Mouse (Mus musculus) limb, embryonic 11.5 days (tissue): Measurements from ENCODE around the gene Pea15a. TPM values are rescaled to one million over a fixed set of nuclear protein-coding genes. Genes with fewer than 3 reads are reported as not detected.
A peak's percentile ranks its signal among the peaks of the same experiment; 100 is the strongest.

Experiments used
- ATAC-seq: fragments of 200-750 bp; cut with Nextera tagmentation; 2 replicates; pipeline ENCODE4 v1.8.0; 2017; ENCODE audit warnings: low read depth; ENCODE audit not compliant: insufficient number of reproducible peaks, low FRiP score, low TSS enrichment
- DNase-seq: peaks from one replicate; pipeline ENCODE4 v3.0.0-alpha.2; 2015; ENCODE audit warnings: low spot score
- H3K27ac ChIP-seq: fragments of 300-500 bp; sonication (generic); replicated peaks from 2 replicates; pipeline ENCODE4 v1.5.1; 2014; ENCODE audit warnings: low read depth, mild to moderate bottlenecking, low read length
- H3K27me3 ChIP-seq: fragments of 300-500 bp; sonication (generic); 2 replicates; pipeline ENCODE4 v1.6.1; 2014; ENCODE audit warnings: mild to moderate bottlenecking, low read length, mixed read lengths; ENCODE audit not compliant: control insufficient read depth, insufficient read depth
- H3K36me3 ChIP-seq: fragments of 300-500 bp; sonication (generic); 2 replicates; pipeline ENCODE4 v1.6.1; 2014; ENCODE audit warnings: mild to moderate bottlenecking, low read length, moderate library complexity, mixed read lengths; ENCODE audit not compliant: control insufficient read depth, insufficient read depth
- H3K4me1 ChIP-seq: fragments of 300-500 bp; sonication (generic); 2 replicates; pipeline ENCODE4 v1.6.1; 2014; ENCODE audit warnings: low read length, mixed read lengths; ENCODE audit not compliant: control insufficient read depth, insufficient read depth
- H3K4me2 ChIP-seq: fragments of 300-500 bp; sonication (generic); 2 replicates; pipeline ENCODE4 v1.6.1; 2014; ENCODE audit warnings: low read depth, mild to moderate bottlenecking, moderate library complexity; ENCODE audit not compliant: severe bottlenecking
- H3K4me3 ChIP-seq: fragments of 300-500 bp; sonication (generic); 2 replicates; pipeline ENCODE4 v1.5.1; 2014; ENCODE audit warnings: low read depth, low read length
- H3K9ac ChIP-seq: fragments of 300-500 bp; sonication (generic); 2 replicates; pipeline ENCODE4 v1.6.1; 2014; ENCODE audit warnings: mild to moderate bottlenecking, low read length
- H3K9me3 ChIP-seq: fragments of 300-500 bp; sonication (generic); 2 replicates; pipeline ENCODE4 v1.6.1; 2016; ENCODE audit warnings: low read length; ENCODE audit not compliant: control insufficient read depth
- WGBS: fragments of 180-500 bp; shearing (Covaris S2); extraction: QIAGEN DNeasy Blood & Tissue Kit; methylation state at CpG from one replicate; pipeline ENCODE4 v1.1.7; 2014; 5-methylcytosine and 5-hydroxymethylcytosine counted together
- polyA plus RNA-seq: library from polyadenylated mRNA; unstranded; fragments of >200 nt; fragmentation: Nextera tagmentation; extraction: Ambion mirVana; gene quantifications from 2 replicates; pipeline ENCODE4 v1.2.1, GENCODE M21; 2014

Pea15a gene
- polyA plus RNA-seq, 1 experiment from 2014 or later: 82.3 TPM

DNA sequence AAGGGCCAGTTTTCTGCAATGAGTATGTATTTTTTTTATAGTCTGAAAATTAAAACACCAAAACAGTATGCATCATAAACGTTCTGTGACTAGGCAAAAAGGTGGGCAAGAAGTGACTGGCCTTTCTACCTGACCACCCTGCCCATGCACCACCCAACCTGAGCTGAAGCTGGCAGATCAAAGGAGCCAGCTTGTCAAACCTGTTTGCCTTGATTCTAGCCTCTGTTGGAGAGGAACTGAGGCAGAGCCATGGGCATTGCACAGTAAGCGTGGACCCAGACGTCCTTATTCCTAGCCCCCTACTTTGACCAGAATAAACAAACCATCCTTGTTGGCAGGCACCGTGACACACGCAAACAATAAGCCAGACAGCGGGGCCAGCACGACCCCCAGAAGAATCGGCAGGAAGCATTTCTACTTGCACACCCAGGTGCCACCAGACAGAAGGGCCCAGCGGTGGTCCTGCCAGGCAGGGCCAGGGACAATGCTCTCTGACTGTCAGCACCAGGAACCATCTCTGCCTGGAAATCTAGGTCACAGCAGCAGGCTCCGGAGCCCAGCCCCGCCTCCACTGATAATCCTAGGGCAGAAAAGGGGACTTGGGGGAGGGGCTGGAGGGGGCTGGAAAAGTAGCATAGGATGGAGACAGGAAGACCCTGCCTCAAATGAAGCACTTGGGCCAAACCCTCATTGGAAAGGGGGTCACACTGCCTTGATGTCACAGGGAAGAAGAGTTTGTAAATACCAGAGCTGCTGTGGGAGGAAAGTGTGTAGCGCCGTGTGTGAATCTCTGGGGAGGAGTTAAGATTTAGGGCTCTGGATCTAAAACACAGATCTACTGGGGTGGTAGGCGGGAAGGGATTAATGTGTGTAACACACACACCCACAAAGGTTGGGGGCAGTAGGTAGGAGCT, 4.4 kb downstream of the Pea15a start:
- no peak for DNase-seq
- 32% methylated on average over 14 of the region's 14 CpGs for WGBS
- H3K4me3 ChIP-seq: no peak overlapping the region
- no peaks in the 10 kb centered on the region for H3K27me3 ChIP-seq
- no peak for ATAC-seq
- peak overlapping the region; percentile 86; the same call in 1 of the 2 replicates for H3K27ac ChIP-seq
- H3K9ac ChIP-seq: no peak overlapping the region
- no peaks in the 10 kb centered on the region for H3K9me3 ChIP-seq
- H3K4me1 ChIP-seq: peaks cover 48% of the 10 kb centered on the region
- peaks cover 13% of the 10 kb centered on the region; the same call in 1 of the 2 replicates for H3K36me3 ChIP-seq
- no peak overlapping the region for H3K4me2 ChIP-seq

DNA sequence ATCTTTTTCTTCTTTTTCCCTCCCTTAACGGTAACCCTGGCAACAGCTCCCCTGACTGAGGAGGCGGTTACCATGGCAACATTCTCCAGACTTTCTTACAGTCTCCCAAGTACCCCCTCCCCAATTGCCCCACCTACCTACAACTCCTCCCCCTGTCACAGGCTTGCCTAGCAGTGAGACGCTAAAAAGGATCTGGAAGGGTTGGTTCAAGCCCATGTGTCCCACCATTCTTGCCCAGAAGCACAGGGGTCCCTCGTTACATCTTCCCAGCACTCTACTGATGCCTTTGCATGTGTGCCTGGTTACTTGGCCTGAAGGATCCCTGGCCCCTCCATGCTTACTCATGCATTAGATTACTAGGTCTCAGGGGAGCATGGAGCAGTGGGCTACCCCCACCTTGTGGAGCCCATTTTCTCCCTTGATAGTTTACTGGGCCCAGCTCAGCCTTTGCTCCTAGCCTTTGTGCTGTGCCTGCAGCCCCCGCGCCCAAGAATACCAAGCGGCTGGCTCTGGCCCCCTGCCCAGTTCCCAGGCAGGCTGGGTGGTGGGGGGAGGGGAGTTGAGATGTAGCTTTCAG, 5.6 kb downstream of the Pea15a start:
- Histone ChIP-seq H3K4me2 (no peak overlapping the region), H3K27me3 (no peaks in the 10 kb centered on the region), H3K9ac (no peak overlapping the region), H3K4me1 (peaks cover 44% of the 10 kb centered on the region), H3K4me3 (no peak overlapping the region), H3K9me3 (no peaks in the 10 kb centered on the region), H3K36me3 (peaks cover 17% of the 10 kb centered on the region), H3K27ac (no peak overlapping the region)
- ATAC-seq (no peak), DNase-seq (no peak)
- WGBS: 55% methylated on average over 7 of the region's 7 CpGs

DNA sequence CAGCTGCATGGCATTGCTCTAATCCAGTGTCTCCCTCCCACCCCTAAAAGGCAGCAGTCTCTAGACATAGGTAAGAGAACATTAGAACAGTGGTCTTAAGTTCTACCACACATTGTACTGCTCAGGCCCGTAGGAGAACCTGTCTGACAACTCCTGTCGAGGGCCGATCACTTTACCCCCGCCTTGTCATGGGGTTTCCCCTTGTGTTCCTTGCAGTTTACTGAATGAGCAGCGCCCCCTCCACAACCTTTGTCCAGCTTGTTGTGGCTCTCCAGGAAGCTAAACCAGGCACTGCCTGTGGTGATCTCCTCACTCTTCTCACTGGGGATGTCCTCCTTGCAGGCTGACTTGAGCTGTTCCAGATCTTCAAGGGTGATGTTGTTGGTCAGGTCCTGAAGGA, 6.4 kb downstream of the Pea15a start:
- H3K9ac ChIP-seq: no peak overlapping the region
- peaks cover 37% of the 10 kb centered on the region for H3K4me1 ChIP-seq
- H3K4me2 ChIP-seq: no peak overlapping the region; the same call in 1 of the 2 replicates
- WGBS: 80% methylated on average over 5 of the region's 5 CpGs
- H3K36me3 ChIP-seq: peaks cover 18% of the 10 kb centered on the region
- no peak overlapping the region for H3K4me3 ChIP-seq
- no peak overlapping the region for H3K27ac ChIP-seq
- no peaks in the 10 kb centered on the region for H3K27me3 ChIP-seq
- ATAC-seq: no peak
- no peaks in the 10 kb centered on the region for H3K9me3 ChIP-seq
- no peak for DNase-seq

DNA sequence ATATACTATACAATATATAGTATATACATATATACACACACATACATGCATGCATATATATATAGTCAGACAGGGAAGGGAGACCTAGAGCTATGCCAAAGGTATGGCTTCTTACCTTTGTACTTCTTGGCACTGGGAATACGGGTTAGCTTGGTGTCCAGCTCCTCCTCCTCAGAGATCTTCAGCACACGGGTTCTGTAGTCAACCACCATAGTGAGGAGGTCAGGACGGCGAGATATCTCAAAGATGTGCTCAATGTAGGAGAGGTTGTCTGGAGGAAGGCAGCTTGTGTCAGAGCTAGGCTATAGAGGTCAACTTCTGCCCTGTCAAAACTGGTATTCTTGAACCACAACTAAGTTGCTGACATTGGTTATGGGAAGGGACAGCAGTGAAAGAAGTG, 7.6 kb downstream of the Pea15a start:
- DNase-seq: no peak
- no peak for ATAC-seq
- Histone ChIP-seq H3K36me3 (peaks cover 24% of the 10 kb centered on the region), H3K27ac (no peak overlapping the region), H3K4me3 (no peak overlapping the region), H3K27me3 (no peaks in the 10 kb centered on the region), H3K4me2 (no peak overlapping the region), H3K9ac (no peak overlapping the region), H3K9me3 (no peaks in the 10 kb centered on the region), H3K4me1 (peaks cover 29% of the 10 kb centered on the region)
- 92% methylated on average over 4 of the region's 4 CpGs for WGBS

DNA sequence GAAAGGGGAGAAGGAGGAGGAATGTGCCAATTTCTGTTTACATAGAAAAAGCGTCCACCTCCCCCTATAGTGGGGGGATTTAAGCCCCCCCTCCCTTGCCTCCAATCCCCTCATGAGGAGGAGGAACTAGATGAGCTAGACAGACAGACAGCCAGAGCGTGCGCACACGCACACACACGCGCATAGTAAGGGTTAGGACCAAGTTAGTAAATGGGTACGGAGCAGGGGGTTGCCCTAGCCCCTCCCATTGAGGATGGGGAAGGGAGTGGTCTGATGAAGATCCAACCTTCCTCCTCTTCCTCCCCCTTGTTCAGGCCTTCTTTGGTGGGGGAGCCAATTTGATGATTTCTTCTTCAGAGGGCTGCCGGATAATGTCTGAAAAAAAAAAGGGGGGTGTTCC, 8.3 kb downstream of the Pea15a start:
- Histone ChIP-seq H3K36me3 (peaks cover 29% of the 10 kb centered on the region), H3K4me3 (no peak overlapping the region), H3K27me3 (no peaks in the 10 kb centered on the region), H3K27ac (no peak overlapping the region), H3K9ac (no peak overlapping the region), H3K9me3 (no peaks in the 10 kb centered on the region), H3K4me1 (peaks cover 22% of the 10 kb centered on the region), H3K4me2 (no peak overlapping the region)
- ATAC-seq (no peak), DNase-seq (no peak)
- WGBS: 97% methylated on average over 8 of the region's 8 CpGs

DNA sequence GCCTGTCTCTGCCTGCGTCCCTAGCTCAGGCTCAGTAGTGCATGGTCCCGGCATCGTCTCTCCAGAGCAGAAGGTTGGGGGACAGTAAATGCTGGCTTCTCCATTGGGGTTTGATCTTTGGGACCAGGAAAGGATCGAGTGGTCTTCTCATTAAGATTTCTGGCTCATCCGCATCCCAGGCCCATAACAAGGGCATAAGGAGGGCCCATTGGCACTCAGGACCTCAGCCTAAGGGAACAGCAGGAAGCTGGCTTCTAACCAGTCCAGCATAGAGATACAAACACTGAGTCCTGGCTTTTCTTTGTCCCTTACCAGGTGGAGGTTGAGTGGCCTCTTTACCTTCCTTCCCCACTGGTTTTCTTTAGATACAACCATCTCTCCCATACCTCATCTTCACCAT, 8.8 kb downstream of the Pea15a start:
- no peaks in the 10 kb centered on the region for H3K9me3 ChIP-seq

DNA sequence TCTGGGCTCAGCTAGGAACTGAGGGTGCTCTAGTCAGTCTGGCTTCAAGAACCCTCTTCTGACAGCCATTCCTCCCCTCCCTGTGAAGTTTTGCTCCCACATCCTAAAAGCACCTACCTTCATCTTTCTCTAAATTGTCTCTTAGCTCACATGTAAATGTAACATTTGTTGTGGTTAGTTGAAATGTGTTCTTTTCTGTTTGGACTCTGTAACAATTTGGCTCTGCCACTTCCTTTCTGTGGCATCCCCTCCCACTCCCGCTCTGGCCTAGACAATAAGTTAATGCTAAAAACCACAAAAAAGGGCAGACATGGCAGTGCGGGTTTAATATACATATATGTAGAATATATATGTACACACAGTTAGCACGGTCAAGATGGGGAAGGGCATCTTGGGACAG, 9.5 kb downstream of the Pea15a start:
- no peak for DNase-seq

More for the DNA sequence above, 8.8 kb downstream of the Pea15a start:
- no peak for ATAC-seq
- H3K4me3 ChIP-seq: no peak overlapping the region
- WGBS: 88% methylated on average over 5 of the region's 5 CpGs
- H3K27ac ChIP-seq: no peak overlapping the region
- DNase-seq: no peak
- H3K4me1 ChIP-seq: peaks cover 17% of the 10 kb centered on the region
- H3K36me3 ChIP-seq: peaks cover 29% of the 10 kb centered on the region
- no peak overlapping the region for H3K4me2 ChIP-seq
- H3K9ac ChIP-seq: no peak overlapping the region
- H3K27me3 ChIP-seq: no peaks in the 10 kb centered on the region

DNA sequence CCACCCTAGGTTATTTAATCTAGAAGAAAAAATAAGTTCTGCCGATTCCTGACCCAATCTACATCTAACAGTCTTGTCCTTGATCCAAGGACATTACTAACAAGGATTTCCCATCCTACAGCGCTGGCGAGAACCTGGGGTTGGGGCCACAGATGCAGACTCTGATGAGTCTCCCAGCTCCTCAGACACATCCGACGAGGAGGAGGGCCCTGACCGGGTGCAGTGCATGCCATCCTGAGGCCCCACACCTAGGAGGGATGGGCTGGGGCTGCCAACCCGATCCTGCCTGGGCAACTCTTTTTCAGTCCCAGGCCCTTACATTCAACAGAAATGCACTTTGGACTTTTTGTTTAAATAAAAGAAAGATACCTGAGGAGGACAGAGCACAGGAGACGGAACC, 12.2 kb downstream of the Pea15a start:
- DNase-seq: no peak
- Histone ChIP-seq H3K4me3 (no peak overlapping the region), H3K9me3 (no peaks in the 10 kb centered on the region), H3K36me3 (peaks cover 24% of the 10 kb centered on the region), H3K9ac (no peak overlapping the region), H3K4me2 (no peak overlapping the region), H3K27me3 (no peaks in the 10 kb centered on the region), H3K27ac (no peak overlapping the region), H3K4me1 (no peaks in the 10 kb centered on the region)
- 84% methylated on average over 8 of the region's 8 CpGs for WGBS
- no peak for ATAC-seq

More for the DNA sequence above, 9.5 kb downstream of the Pea15a start:
- Histone ChIP-seq H3K4me2 (no peak overlapping the region), H3K27me3 (no peaks in the 10 kb centered on the region), H3K4me1 (peaks cover 10% of the 10 kb centered on the region; the same call in 1 of the 2 replicates), H3K4me3 (no peak overlapping the region), H3K27ac (no peak overlapping the region), H3K36me3 (peaks cover 31% of the 10 kb centered on the region), H3K9ac (no peak overlapping the region), H3K9me3 (no peaks in the 10 kb centered on the region)
- WGBS: 96% methylated on average over 3 of the region's 3 CpGs
- no peak for ATAC-seq
